Mouse (Mus musculus) ES-E14 (cell line): ENCODE measurements at regions not wholly inside any gene's neighbourhood (a gene's known extent, or its start where the extent isn't known, plus 50 kb on each side); places are given as distances from the start of the nearest gene placed in this dataset.

ENCODE experiments used
- MAFK ChIP-seq: IDR thresholded peaks from 2 replicates; pipeline ENCODE4 v1.6.1; 2014; ENCODE audit warnings: mild to moderate bottlenecking, low read depth, low read length, inconsistent platforms; ENCODE audit not compliant: insufficient read depth
- ZC3H11A ChIP-seq: IDR thresholded peaks from 2 replicates; pipeline ENCODE4 v1.6.1; 2012; ENCODE audit warnings: low read depth, mild to moderate bottlenecking, inconsistent platforms, low read length, borderline replicate concordance

DNA sequence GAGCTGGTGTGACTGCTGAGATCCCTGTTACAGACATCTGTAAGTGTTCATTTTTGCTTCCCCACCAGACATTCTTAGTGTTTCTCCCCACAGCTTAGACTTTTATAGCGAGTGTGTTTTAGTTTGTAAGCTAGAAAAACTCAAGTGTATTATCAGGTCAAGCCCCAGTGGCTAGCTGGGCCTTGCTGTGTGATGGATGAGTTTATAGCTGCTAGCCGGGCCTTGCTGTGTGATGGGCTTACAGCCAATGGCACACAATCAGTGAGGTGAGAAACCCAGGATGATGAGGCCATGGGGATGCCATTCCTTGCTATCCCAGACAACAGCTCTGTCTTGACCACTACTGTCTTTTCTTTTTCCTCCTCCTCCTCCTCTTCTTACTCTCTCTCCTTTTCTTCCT is 197.7 kb upstream of the Dpp6 start:
- TF ChIP-seq ZC3H11A (no peak), MAFK (no peak)
